8 mouse cellular contexts compared by ENCODE assay signal in genomic region chr19:10604534-10604933, GRCm38 (mm10). TPM values are rescaled to one million over a fixed set of nuclear protein-coding genes. Genes with fewer than 3 reads are reported as not detected.
DNase-seq lines count a peak whose midpoint lies in the region; ATAC-seq and TF ChIP-seq lines count a peak whose summit lies in the region.

No protein-coding gene starts in this region.

- no peak for DNase-seq in kidney, postnatal 0 days (ENCODE audit: low spot score)
- DNase-seq in kidney, postnatal 25 days: no peak
- DNase-seq in midbrain, postnatal 0 days (ENCODE audit: low spot score): no peak
- no peak for DNase-seq in thymus, postnatal 0 days (ENCODE audit: low spot score)
- DNase-seq in lung, postnatal 36 days: no peak
- no peak for DNase-seq in spleen, postnatal 36 days (ENCODE audit: low spot score in 2 of 2)

- H3K9ac ChIP-seq in kidney, postnatal 0 days (ENCODE audit: low read depth, low read length): peak overlapping the region; percentile 69
- H3K9ac ChIP-seq in hindbrain, embryonic 13.5 days: peak overlapping the region; percentile 82
- H3K9ac ChIP-seq in midbrain, postnatal 0 days (replicated peaks; ENCODE audit: low read length, poor library complexity, severe bottlenecking): peak overlapping the region; percentile 81

- no peaks in the 10 kb centered on the region for H3K9me3 ChIP-seq in kidney, postnatal 0 days (replicated peaks; ENCODE audit: low read length)
- no peaks in the 10 kb centered on the region for H3K9me3 ChIP-seq in hindbrain, embryonic 13.5 days
- H3K9me3 ChIP-seq in midbrain, postnatal 0 days (ENCODE audit: low read length): no peaks in the 10 kb centered on the region

- ATAC-seq in kidney, postnatal 0 days (replicated peaks; ENCODE audit: low FRiP score, low read depth): no peak
- ATAC-seq in hindbrain, embryonic 13.5 days (ENCODE audit: low FRiP score): no peak
- ATAC-seq in midbrain, postnatal 0 days (ENCODE audit: low FRiP score): no peak

- peaks cover 12% of the 10 kb centered on the region for H3K4me1 ChIP-seq in kidney, postnatal 0 days (replicated peaks; ENCODE audit: insufficient read depth, low read length)
- H3K4me1 ChIP-seq in brown adipose tissue, adult 24 weeks (ENCODE audit: control insufficient read depth, insufficient read depth, insufficient read length, low read length): no peaks in the 10 kb centered on the region; the same call in 1 of the 2 replicates
- H3K4me1 ChIP-seq in hindbrain, embryonic 13.5 days (replicated peaks): peaks cover 50% of the 10 kb centered on the region
- peaks cover 14% of the 10 kb centered on the region for H3K4me1 ChIP-seq in midbrain, postnatal 0 days (ENCODE audit: insufficient read depth, low read length)

- TF ChIP-seq CTCF in kidney, postnatal 0 days (IDR thresholded peaks at IDR 0.05; ENCODE audit: low read depth): no peak
- TF ChIP-seq CTCF in midbrain, postnatal 0 days (IDR thresholded peaks at IDR 0.05): no peak

- peak overlapping the region; percentile 79 for H3K4me3 ChIP-seq in kidney, postnatal 0 days (replicated peaks; ENCODE audit: low read depth, low read length)
- peak overlapping the region; percentile 75 for H3K4me3 ChIP-seq in brown adipose tissue, adult 24 weeks (ENCODE audit: insufficient read depth, low read depth, low read length)
- peak overlapping the region; percentile 95 for H3K4me3 ChIP-seq in hindbrain, embryonic 13.5 days
- peak overlapping the region; percentile 80 for H3K4me3 ChIP-seq in midbrain, postnatal 0 days (ENCODE audit: low read depth, low read length)

- WGBS in kidney, postnatal 0 days: 27% methylated on average over 3 of the region's 3 CpGs
- 59% methylated on average over 3 of the region's 3 CpGs for WGBS in hindbrain, embryonic 13.5 days
- 55% methylated on average over 3 of the region's 3 CpGs for WGBS in midbrain, postnatal 0 days

- peak overlapping the region; percentile 72 for H3K4me2 ChIP-seq in kidney, postnatal 0 days (ENCODE audit: low read length)
- peak overlapping the region; percentile 77 for H3K4me2 ChIP-seq in hindbrain, embryonic 13.5 days
- H3K4me2 ChIP-seq in midbrain, postnatal 0 days (ENCODE audit: low read depth, low read length, poor library complexity, severe bottlenecking): peak overlapping the region; percentile 86

- peaks cover 17% of the 10 kb centered on the region for H3K36me3 ChIP-seq in kidney, postnatal 0 days (ENCODE audit: insufficient read depth, low read length)
- peaks cover 28% of the 10 kb centered on the region for H3K36me3 ChIP-seq in hindbrain, embryonic 13.5 days
- peaks cover 23% of the 10 kb centered on the region for H3K36me3 ChIP-seq in midbrain, postnatal 0 days (ENCODE audit: insufficient read depth, low read length)

- peak overlapping the region; percentile 91 for H3K27ac ChIP-seq in kidney, postnatal 0 days
- H3K27ac ChIP-seq in brown adipose tissue, adult 24 weeks (replicated peaks; ENCODE audit: low read depth, low read length): peak overlapping the region; percentile 84
- peak overlapping the region; percentile 94 for H3K27ac ChIP-seq in hindbrain, embryonic 13.5 days
- H3K27ac ChIP-seq in midbrain, postnatal 0 days (ENCODE audit: low read depth, low read length): peak overlapping the region; percentile 94

- no peaks in the 10 kb centered on the region for H3K27me3 ChIP-seq in kidney, postnatal 0 days (ENCODE audit: insufficient read depth, low read length)
- no peaks in the 10 kb centered on the region for H3K27me3 ChIP-seq in hindbrain, embryonic 13.5 days
- H3K27me3 ChIP-seq in midbrain, postnatal 0 days (ENCODE audit: insufficient read depth, low read length): no peaks in the 10 kb centered on the region

RNA-seq across cellular contexts. Expression of gene Ddb1, which starts 0.6 kb away (rescaled TPM):
- polyA plus RNA-seq in kidney, postnatal 0 days (2015; fragmentation: Nextera tagmentation; extraction: Ambion mirVana): 205 and 225 TPM in 2 replicates
- 89.1 and 92.5 TPM in 2 replicates for polyA plus RNA-seq in brown adipose tissue, adult 24 weeks (2012; ENCODE audit: insufficient read depth, insufficient read length, missing spikeins)
- 242 and 263 TPM in 2 replicates for polyA plus RNA-seq in hindbrain, embryonic 13.5 days (2015; fragmentation: Nextera tagmentation; extraction: Ambion mirVana)
- total RNA-seq in midbrain, postnatal 0 days (2014; rRNA removed): 247 and 261 TPM in 2 replicates
- 135 TPM in 2 replicates for polyA plus RNA-seq in midbrain, postnatal 0 days (2015; fragmentation: Nextera tagmentation; extraction: Ambion mirVana)
- polyA plus RNA-seq in thymus, postnatal 0 days (2015; fragmentation: Nextera tagmentation; extraction: Ambion mirVana): 148 and 156 TPM in 2 replicates

RNA-seq across cellular contexts. Expression of gene Tkfc, which starts 0.9 kb away (rescaled TPM):
- polyA plus RNA-seq in kidney, postnatal 0 days (2015; fragmentation: Nextera tagmentation; extraction: Ambion mirVana): 42.2 and 54.4 TPM in 2 replicates
- polyA plus RNA-seq in brown adipose tissue, adult 24 weeks (2012; ENCODE audit: insufficient read depth, insufficient read length, missing spikeins): 8.0 and 11.4 TPM in 2 replicates
- 24.8 and 25.4 TPM in 2 replicates for polyA plus RNA-seq in hindbrain, embryonic 13.5 days (2015; fragmentation: Nextera tagmentation; extraction: Ambion mirVana)
- 11.1 and 15.8 TPM in 2 replicates for total RNA-seq in midbrain, postnatal 0 days (2014; rRNA removed)
- polyA plus RNA-seq in midbrain, postnatal 0 days (2015; fragmentation: Nextera tagmentation; extraction: Ambion mirVana): 19.5 and 23.3 TPM in 2 replicates
- polyA plus RNA-seq in thymus, postnatal 0 days (2015; fragmentation: Nextera tagmentation; extraction: Ambion mirVana): 12.4 and 13.7 TPM in 2 replicates

RNA-seq across cellular contexts. Expression of gene Tmem138, which starts 27.4 kb away (rescaled TPM):
- polyA plus RNA-seq in kidney, postnatal 0 days (2015; fragmentation: Nextera tagmentation; extraction: Ambion mirVana): 35.0 and 37.4 TPM in 2 replicates
- polyA plus RNA-seq in brown adipose tissue, adult 24 weeks (2012; ENCODE audit: insufficient read depth, insufficient read length, missing spikeins): 5.0 and 6.6 TPM in 2 replicates
- polyA plus RNA-seq in hindbrain, embryonic 13.5 days (2015; fragmentation: Nextera tagmentation; extraction: Ambion mirVana): 42.3 and 43.2 TPM in 2 replicates
- 18.5 and 18.8 TPM in 2 replicates for total RNA-seq in midbrain, postnatal 0 days (2014; rRNA removed)
- polyA plus RNA-seq in midbrain, postnatal 0 days (2015; fragmentation: Nextera tagmentation; extraction: Ambion mirVana): 32.4 and 33.1 TPM in 2 replicates
- 24.6 and 25.7 TPM in 2 replicates for polyA plus RNA-seq in thymus, postnatal 0 days (2015; fragmentation: Nextera tagmentation; extraction: Ambion mirVana)

RNA-seq across cellular contexts. Expression of gene Cyb561a3, which starts 27.6 kb away (rescaled TPM):
- 17.2 and 18.6 TPM in 2 replicates for polyA plus RNA-seq in kidney, postnatal 0 days (2015; fragmentation: Nextera tagmentation; extraction: Ambion mirVana)
- polyA plus RNA-seq in brown adipose tissue, adult 24 weeks (2012; ENCODE audit: insufficient read depth, insufficient read length, missing spikeins): 7.2 TPM in 2 replicates
- polyA plus RNA-seq in hindbrain, embryonic 13.5 days (2015; fragmentation: Nextera tagmentation; extraction: Ambion mirVana): 16.2 and 17.2 TPM in 2 replicates
- 19.1 and 32.0 TPM in 2 replicates for total RNA-seq in midbrain, postnatal 0 days (2014; rRNA removed)
- polyA plus RNA-seq in midbrain, postnatal 0 days (2015; fragmentation: Nextera tagmentation; extraction: Ambion mirVana): 20.3 and 22.2 TPM in 2 replicates
- polyA plus RNA-seq in thymus, postnatal 0 days (2015; fragmentation: Nextera tagmentation; extraction: Ambion mirVana): 31.9 and 33.2 TPM in 2 replicates

RNA-seq across cellular contexts. Expression of gene Vwce, which starts 29.5 kb away (rescaled TPM):
- 2.7 and 3.0 TPM in 2 replicates for polyA plus RNA-seq in kidney, postnatal 0 days (2015; fragmentation: Nextera tagmentation; extraction: Ambion mirVana)
- polyA plus RNA-seq in brown adipose tissue, adult 24 weeks (2012; ENCODE audit: insufficient read depth, insufficient read length, missing spikeins): not detected in 2 replicates
- 0.53 and 0.82 TPM in 2 replicates for polyA plus RNA-seq in hindbrain, embryonic 13.5 days (2015; fragmentation: Nextera tagmentation; extraction: Ambion mirVana)
- 2.6 and 2.9 TPM in 2 replicates for total RNA-seq in midbrain, postnatal 0 days (2014; rRNA removed)
- 1.9 and 2.2 TPM in 2 replicates for polyA plus RNA-seq in midbrain, postnatal 0 days (2015; fragmentation: Nextera tagmentation; extraction: Ambion mirVana)
- polyA plus RNA-seq in thymus, postnatal 0 days (2015; fragmentation: Nextera tagmentation; extraction: Ambion mirVana): 1.2 and 2.2 TPM in 2 replicates
